Mouse (Mus musculus) ES-E14 (cell line): ENCODE measurements around the gene Spred2.

Source experiments
- CHD2 ChIP-seq: IDR thresholded peaks from 2 replicates; pipeline ENCODE4 v1.6.1; 2014; ENCODE audit warnings: mild to moderate bottlenecking, low read depth, low read length, inconsistent platforms
- ZC3H11A ChIP-seq: IDR thresholded peaks from 2 replicates; pipeline ENCODE4 v1.6.1; 2012; ENCODE audit warnings: low read depth, mild to moderate bottlenecking, inconsistent platforms, low read length, borderline replicate concordance
- ZNF384 ChIP-seq: IDR thresholded peaks from 2 replicates; pipeline ENCODE4 v1.6.1; 2012; ENCODE audit warnings: low read depth, low read length, inconsistent platforms

- TF ChIP-seq CHD2 (no peak), ZC3H11A (no peak), ZNF384 (no peak)
Measured at GRCm38 (mm10) chr11:19944701-19945100, 20.5 kb downstream of the Spred2 start.
